Mouse (Mus musculus) urinary bladder, postnatal 0 days (tissue): ENCODE results near the gene Chrdl1. TPM values are rescaled to one million over a fixed set of nuclear protein-coding genes. Genes with fewer than 3 reads are reported as not detected.

ENCODE experiments used
- polyA plus RNA-seq: library from polyadenylated mRNA; unstranded; fragments of >200 nt; fragmentation: Nextera tagmentation; extraction: Ambion mirVana; gene quantifications from 2 replicates; pipeline ENCODE4 v1.2.1, GENCODE M21; 2015

Gene Chrdl1
- 10.2 and 10.5 TPM in 2 replicates for polyA plus RNA-seq

DNA sequence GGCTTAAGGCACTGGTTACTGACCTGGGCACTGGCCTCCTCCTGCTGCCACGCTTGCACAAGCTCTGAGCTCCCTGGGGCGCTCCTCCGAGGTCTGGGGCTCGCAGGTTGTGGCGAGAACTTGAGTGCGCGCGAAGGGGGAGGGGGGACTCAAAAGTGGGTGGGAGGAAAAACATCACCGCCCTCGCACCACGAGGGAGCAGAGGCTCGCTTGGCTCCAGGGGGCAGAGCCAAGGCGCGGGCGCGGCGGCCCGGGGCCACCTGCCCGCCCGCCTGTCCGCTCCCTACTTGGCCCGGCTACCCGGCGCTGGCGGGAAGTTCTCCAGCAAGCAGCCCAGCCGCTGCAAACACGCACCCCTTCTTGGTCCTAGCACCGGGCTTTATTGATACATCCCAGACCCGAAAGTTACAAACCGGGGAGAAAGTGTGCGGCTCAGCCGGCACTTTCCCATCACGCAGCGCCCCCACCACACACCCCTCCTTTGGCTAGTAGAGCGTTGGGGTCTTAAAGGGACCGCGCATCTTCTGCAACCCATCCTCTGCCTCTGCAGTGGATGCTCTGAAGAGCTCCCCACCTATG is at the start of gene Chrdl1:
Gene Chrdl1 (minus strand): TSS at position 472 of the 579 bp plus-strand sequence.

Other genes starting within 250 kb of the Chrdl1 start
- 5.5 and 6.4 TPM in 2 replicates for gene Pak3, start 124.3 kb upstream of the Chrdl1 start, polyA plus RNA-seq